Mouse (Mus musculus) C2C12 (cell line): ENCODE data around the gene Twnk. TPM values are rescaled to one million over a fixed set of nuclear protein-coding genes. Genes with fewer than 3 reads are reported as not detected.
A peak's percentile ranks its signal among the peaks of the same experiment; 100 is the strongest.

Experiments used
- H3K27me3 ChIP-seq: one replicate; pipeline ENCODE4 v1.6.1; 2011; ENCODE audit not compliant: control insufficient read depth, insufficient read depth, insufficient read length
- H3K36me3 ChIP-seq: one replicate; pipeline ENCODE4 v1.6.1; 2011; ENCODE audit not compliant: control insufficient read depth, insufficient read depth
- H3K4me3 ChIP-seq: one replicate; pipeline ENCODE4 v1.5.1; 2011; ENCODE audit warnings: mild to moderate bottlenecking, control low read depth; ENCODE audit not compliant: poor library complexity, insufficient read depth, severe bottlenecking
- H3K79me2 ChIP-seq: one replicate; pipeline ENCODE4 v1.6.1; 2011; ENCODE audit not compliant: control insufficient read depth, insufficient read depth
- H3K79me3 ChIP-seq: one replicate; pipeline ENCODE4 v1.6.1; 2011; ENCODE audit warnings: low read depth, control low read depth
- H3ac ChIP-seq: one replicate; pipeline ENCODE3; 2011; ENCODE audit warnings: low read depth; ENCODE audit not compliant: control insufficient read depth, insufficient read length
- CEBPB ChIP-seq: IDR thresholded peaks from one replicate; pipeline ENCODE4 v1.6.1; 2011; ENCODE audit warnings: low read depth, mild to moderate bottlenecking, control low read depth, moderate library complexity
- CTCF ChIP-seq: IDR thresholded peaks from one replicate; pipeline ENCODE4 v1.5.1; 2011; ENCODE audit not compliant: control insufficient read depth, insufficient read depth, insufficient read length
- FOSL1 ChIP-seq: IDR thresholded peaks from one replicate; pipeline ENCODE4 v1.8.0; 2011; ENCODE audit warnings: mild to moderate bottlenecking, low read length; ENCODE audit not compliant: poor library complexity, insufficient read depth, severe bottlenecking
- MAX ChIP-seq: IDR thresholded peaks from one replicate; pipeline ENCODE4 v1.6.1; 2011; ENCODE audit warnings: mild to moderate bottlenecking, control low read depth
- MYOD1 ChIP-seq: IDR thresholded peaks from one replicate; pipeline ENCODE4 v1.6.1; 2011; ENCODE audit warnings: low read depth; ENCODE audit not compliant: control insufficient read depth, insufficient read length
- MYOG ChIP-seq: IDR thresholded peaks from one replicate; pipeline ENCODE4 v1.6.1; 2011; ENCODE audit not compliant: control insufficient read depth, insufficient read length; ENCODE audit errors: extremely low read depth
- USF1 ChIP-seq: IDR thresholded peaks from one replicate; pipeline ENCODE4 v1.6.1; 2011; ENCODE audit warnings: low read depth, mild to moderate bottlenecking, control low read depth, moderate library complexity
- polyA plus RNA-seq: library from polyadenylated mRNA; unstranded; fragments of >200 nt; fragmentation: generic; extraction: Trizol; gene quantifications from one replicate; pipeline ENCODE4 v1.2.1, GENCODE M21; 2012; ENCODE audit warnings: missing spikeins

The Twnk gene
- polyA plus RNA-seq, 1 experiment, result 12.1 TPM

GRCm38 (mm10) chr19:45005957-45006712 is 672 bp downstream of the Twnk start, which contains the start of gene Mrpl43:
Gene Mrpl43 (minus strand): TSS chr19:45006442.
- no peaks in the 10 kb centered on the region for H3K27me3 ChIP-seq
- H3K4me3 ChIP-seq, result peak within 1 kb of the TSS; percentile 91
- H3K79me2 ChIP-seq, result peaks cover 52% of the 10 kb centered on the region
- TF ChIP-seq MYOD1 (no peak), MAX (peak; percentile 97), USF1 (peak; percentile 56)
- peaks cover 47% of the 10 kb centered on the region for H3K36me3 ChIP-seq
- peaks cover 28% of the 10 kb centered on the region for H3K79me3 ChIP-seq
- H3ac ChIP-seq, result peak within 1 kb of the TSS; percentile 82

- Histone ChIP-seq H3K4me3 (peak overlapping the region; percentile 91), H3K79me2 (peaks cover 52% of the 10 kb centered on the region), H3K79me3 (peaks cover 28% of the 10 kb centered on the region), H3ac (peak overlapping the region; percentile 82), H3K36me3 (peaks cover 56% of the 10 kb centered on the region), H3K27me3 (no peaks in the 10 kb centered on the region)
- no peak for TF ChIP-seq MYOG
- TF ChIP-seq USF1, result no peak
Measured at GRCm38 (mm10) chr19:45007021-45007420, 1.6 kb downstream of the Twnk start.

- H3K36me3 ChIP-seq, result peaks cover 60% of the 10 kb centered on the region
- TF ChIP-seq MYOG (no peak), MAX (no peak), USF1 (no peak), CEBPB (no peak), MYOD1 (no peak), CTCF (no peak), FOSL1 (no peak)
- H3K4me3 ChIP-seq, result peak overlapping the region; percentile 91
- peaks cover 28% of the 10 kb centered on the region for H3K79me3 ChIP-seq
- H3ac ChIP-seq, result peak overlapping the region; percentile 82
- H3K27me3 ChIP-seq, result no peaks in the 10 kb centered on the region
- H3K79me2 ChIP-seq, result peaks cover 52% of the 10 kb centered on the region
Measured at GRCm38 (mm10) chr19:45007425-45008191, 2.1 kb downstream of the Twnk start.

GRCm38 (mm10) chr19:45010646-45011045 is 5.2 kb downstream of the Twnk start:
- peaks cover 22% of the 10 kb centered on the region for H3K79me3 ChIP-seq
- peaks cover 39% of the 10 kb centered on the region for H3K36me3 ChIP-seq
- H3K79me2 ChIP-seq, result peaks cover 38% of the 10 kb centered on the region
- no peaks in the 10 kb centered on the region for H3K27me3 ChIP-seq
- H3ac ChIP-seq, result no peak overlapping the region
- no peak for TF ChIP-seq CTCF
- TF ChIP-seq MAX, result no peak
- TF ChIP-seq FOSL1, result no peak
- TF ChIP-seq USF1, result no peak
- TF ChIP-seq MYOG, result no peak
- no peak for TF ChIP-seq MYOD1
- TF ChIP-seq CEBPB, result no peak
- no peak overlapping the region for H3K4me3 ChIP-seq

GRCm38 (mm10) chr19:45012219-45012618 is 6.8 kb downstream of the Twnk start:
- Histone ChIP-seq H3K4me3 (no peak overlapping the region), H3K36me3 (peaks cover 39% of the 10 kb centered on the region), H3ac (no peak overlapping the region), H3K79me2 (peaks cover 28% of the 10 kb centered on the region), H3K79me3 (peaks cover 16% of the 10 kb centered on the region), H3K27me3 (no peaks in the 10 kb centered on the region)
- TF ChIP-seq FOSL1, result no peak
- TF ChIP-seq CTCF, result no peak
- TF ChIP-seq CEBPB, result no peak
- no peak for TF ChIP-seq MAX
- no peak for TF ChIP-seq MYOG
- TF ChIP-seq USF1, result no peak
- no peak for TF ChIP-seq MYOD1

DNA sequence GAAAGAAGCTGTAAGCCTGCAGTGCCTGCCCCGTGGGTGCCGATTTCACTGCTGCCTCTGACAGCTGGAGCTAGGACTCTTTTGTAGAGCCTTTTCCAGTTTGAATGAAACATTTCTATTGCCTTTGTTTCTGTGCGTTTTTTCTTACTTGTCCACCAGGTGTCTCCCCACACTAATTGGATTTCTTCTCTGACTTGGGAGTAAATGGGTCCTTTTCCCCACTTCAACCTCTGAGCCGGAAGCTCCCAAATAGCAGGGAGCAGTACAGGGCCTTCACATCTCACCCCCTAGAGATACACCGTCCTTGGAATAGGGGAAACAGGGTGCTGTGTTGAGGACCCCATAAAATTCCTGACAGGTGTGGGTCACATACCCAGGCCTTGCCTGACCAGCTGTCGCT is 7.2 kb downstream of the Twnk start:
- TF ChIP-seq CEBPB (no peak), CTCF (no peak), MYOD1 (no peak), FOSL1 (no peak), MAX (no peak), MYOG (no peak), USF1 (no peak)
- peaks cover 12% of the 10 kb centered on the region for H3K79me3 ChIP-seq
- no peaks in the 10 kb centered on the region for H3K27me3 ChIP-seq
- no peak overlapping the region for H3K4me3 ChIP-seq
- peaks cover 23% of the 10 kb centered on the region for H3K79me2 ChIP-seq
- no peak overlapping the region for H3ac ChIP-seq
- H3K36me3 ChIP-seq, result peaks cover 35% of the 10 kb centered on the region
